Comparison of ENCODE assay signal across 9 mouse cellular contexts in genomic region chr4:106737904-106738303, GRCm38 (mm10). TPM values are rescaled to one million over a fixed set of nuclear protein-coding genes. Genes with fewer than 3 reads are reported as not detected.
"Had no signal": no experiment of that assay in that cellular context is flagged by ENCODE, and none has a peak within 500 bp of the region (broad histone marks: within the 10 kb centered on the region; RNA-seq: fewer than 3 reads in every experiment).

No protein-coding gene starts in this region.

- H3K27me3 ChIP-seq: limb, embryonic 13.5 days; midbrain, embryonic 15.5 days; neural tube, embryonic 12.5 days had no signal

- H3K4me2 ChIP-seq: limb, embryonic 13.5 days; midbrain, embryonic 15.5 days; neural tube, embryonic 12.5 days had no signal

- H3K9ac ChIP-seq: limb, embryonic 13.5 days; liver, embryonic 14.5 days; midbrain, embryonic 15.5 days; neural tube, embryonic 12.5 days had no signal

- H3K36me3 ChIP-seq: limb, embryonic 13.5 days; midbrain, embryonic 15.5 days; neural tube, embryonic 12.5 days had no signal

- DNase-seq: left cerebral cortex, postnatal 4 days; lung, adult 18-20 months; thymus, postnatal 4 days had no signal

- H3K4me1 ChIP-seq: limb, embryonic 13.5 days; midbrain, embryonic 15.5 days; neural tube, embryonic 12.5 days had no signal

- ATAC-seq: midbrain, embryonic 15.5 days had no signal

- H3K9me3 ChIP-seq: limb, embryonic 13.5 days; midbrain, embryonic 15.5 days; neural tube, embryonic 12.5 days had no signal

- H3K27ac ChIP-seq: limb, embryonic 13.5 days; liver, embryonic 14.5 days; midbrain, embryonic 15.5 days; neural tube, embryonic 12.5 days; stomach, postnatal 0 days had no signal

- H3K4me3 ChIP-seq: limb, embryonic 13.5 days; midbrain, embryonic 15.5 days; neural tube, embryonic 12.5 days had no signal

RNA-seq across cellular contexts. Expression of gene Fam151a, which starts 4.2 kb away (rescaled TPM):
- polyA plus RNA-seq: liver, adult 2 months; midbrain, embryonic 15.5 days; neural tube, embryonic 12.5 days had no signal
